Mouse (Mus musculus) limb, embryonic 12.5 days (tissue): Measurements from ENCODE around the gene Insrr. TPM values are rescaled to one million over a fixed set of nuclear protein-coding genes. Genes with fewer than 3 reads are reported as not detected.
A peak's percentile ranks its signal among the peaks of the same experiment; 100 is the strongest.

Experiments used
- ATAC-seq: fragments of 200-750 bp; cut with Nextera tagmentation; 2 replicates; pipeline ENCODE4 v1.8.0; 2017; ENCODE audit warnings: low read depth, moderate TSS enrichment; ENCODE audit not compliant: insufficient number of reproducible peaks, insufficient read depth, low FRiP score, low TSS enrichment
- H3K27ac ChIP-seq: fragments of 300-500 bp; sonication (generic); 2 replicates; pipeline ENCODE4 v1.5.1; 2016; ENCODE audit warnings: mild to moderate bottlenecking, moderate library complexity
- H3K27me3 ChIP-seq: fragments of 300-500 bp; sonication (generic); 2 replicates; pipeline ENCODE4 v1.6.1; 2016; ENCODE audit warnings: mild to moderate bottlenecking, moderate library complexity
- H3K36me3 ChIP-seq: fragments of 300-500 bp; sonication (generic); 2 replicates; pipeline ENCODE4 v1.6.1; 2016; ENCODE audit warnings: mild to moderate bottlenecking, moderate library complexity
- H3K4me1 ChIP-seq: fragments of 300-500 bp; sonication (generic); replicated peaks from 2 replicates; pipeline ENCODE4 v1.6.1; 2016
- H3K4me2 ChIP-seq: fragments of 300-500 bp; sonication (generic); 2 replicates; pipeline ENCODE4 v1.6.1; 2016; ENCODE audit warnings: mild to moderate bottlenecking, moderate library complexity
- H3K4me3 ChIP-seq: fragments of 300-500 bp; sonication (generic); replicated peaks from 2 replicates; pipeline ENCODE4 v1.5.1; 2016; ENCODE audit warnings: mild to moderate bottlenecking
- H3K9ac ChIP-seq: fragments of 300-500 bp; sonication (generic); replicated peaks from 2 replicates; pipeline ENCODE4 v1.6.1; 2016; ENCODE audit warnings: mild to moderate bottlenecking, moderate library complexity
- H3K9me3 ChIP-seq: fragments of 300-500 bp; sonication (generic); 2 replicates; pipeline ENCODE4 v1.6.1; 2016; ENCODE audit warnings: mild to moderate bottlenecking, moderate library complexity
- WGBS: fragments of 180-500 bp; shearing (Covaris S2); methylation state at CpG from one replicate; pipeline ENCODE4 v1.1.7; 2016; 5-methylcytosine and 5-hydroxymethylcytosine counted together
- polyA plus RNA-seq: library from polyadenylated mRNA; unstranded; fragments of >200 nt; fragmentation: Nextera tagmentation; extraction: Ambion mirVana; gene quantifications from 2 replicates; pipeline ENCODE4 v1.2.1, GENCODE M21; 2016

Gene Insrr
- polyA plus RNA-seq, 1 experiment from 2014 or later = 0.40 TPM

DNA sequence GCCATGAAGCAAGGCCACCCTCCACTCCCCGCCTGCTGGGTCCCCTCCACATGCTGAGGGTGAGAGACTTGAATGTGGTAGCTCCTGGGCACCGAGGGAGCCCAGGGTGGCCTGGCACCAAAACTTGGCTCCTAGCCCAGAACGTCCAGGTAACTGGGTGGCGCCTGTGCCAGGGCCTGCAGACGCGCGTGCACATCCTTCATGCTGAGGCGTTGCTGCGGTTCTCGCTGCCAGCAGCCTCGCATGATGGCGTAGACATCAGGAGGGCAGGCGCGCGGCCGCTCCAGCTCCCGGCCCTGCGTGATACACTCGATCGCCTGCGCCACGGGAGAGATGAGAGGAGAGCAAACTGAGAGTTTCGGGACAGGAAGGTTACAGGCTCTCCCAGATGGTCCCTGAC lies 18.5 kb upstream of the Insrr start:
- no peak for ATAC-seq
- WGBS = 55% methylated on average over 23 of the region's 23 CpGs
- H3K4me2 ChIP-seq = no peak overlapping the region
- H3K9me3 ChIP-seq = no peaks in the 10 kb centered on the region
- H3K9ac ChIP-seq = no peak overlapping the region
- no peak overlapping the region for H3K27ac ChIP-seq
- H3K36me3 ChIP-seq = no peaks in the 10 kb centered on the region
- no peak overlapping the region for H3K4me3 ChIP-seq
- H3K27me3 ChIP-seq = peaks cover 60% of the 10 kb centered on the region
- peaks cover 11% of the 10 kb centered on the region; the same call in 1 of the 2 replicates for H3K4me1 ChIP-seq

DNA sequence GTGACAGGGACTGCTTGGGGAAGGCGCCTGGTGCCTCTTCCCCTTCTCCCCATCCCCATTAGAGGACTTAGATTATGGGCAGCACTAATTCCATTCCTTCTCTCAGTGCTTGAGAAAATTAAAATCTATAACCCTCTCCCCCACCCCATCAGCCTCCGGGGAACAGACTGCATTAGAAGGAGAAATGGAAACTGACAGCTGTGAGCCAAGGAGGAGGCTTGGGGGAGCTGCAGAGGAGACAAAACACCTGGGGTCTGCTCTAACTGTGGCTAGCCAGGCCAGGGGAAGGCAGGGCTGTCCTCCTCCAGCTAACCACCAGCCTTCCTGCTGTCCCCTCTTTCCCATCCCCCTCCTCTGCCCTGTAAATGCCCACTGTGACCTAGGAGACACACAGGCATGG lies 17.7 kb upstream of the Insrr start:
- H3K4me3 ChIP-seq = no peak overlapping the region
- 44% methylated on average over 2 of the region's 2 CpGs for WGBS
- ATAC-seq = no peak
- no peaks in the 10 kb centered on the region for H3K36me3 ChIP-seq
- H3K4me1 ChIP-seq = peaks cover 11% of the 10 kb centered on the region; the same call in 1 of the 2 replicates
- no peak overlapping the region for H3K27ac ChIP-seq
- H3K4me2 ChIP-seq = no peak overlapping the region
- no peaks in the 10 kb centered on the region for H3K9me3 ChIP-seq
- peaks cover 60% of the 10 kb centered on the region for H3K27me3 ChIP-seq
- no peak overlapping the region for H3K9ac ChIP-seq

DNA sequence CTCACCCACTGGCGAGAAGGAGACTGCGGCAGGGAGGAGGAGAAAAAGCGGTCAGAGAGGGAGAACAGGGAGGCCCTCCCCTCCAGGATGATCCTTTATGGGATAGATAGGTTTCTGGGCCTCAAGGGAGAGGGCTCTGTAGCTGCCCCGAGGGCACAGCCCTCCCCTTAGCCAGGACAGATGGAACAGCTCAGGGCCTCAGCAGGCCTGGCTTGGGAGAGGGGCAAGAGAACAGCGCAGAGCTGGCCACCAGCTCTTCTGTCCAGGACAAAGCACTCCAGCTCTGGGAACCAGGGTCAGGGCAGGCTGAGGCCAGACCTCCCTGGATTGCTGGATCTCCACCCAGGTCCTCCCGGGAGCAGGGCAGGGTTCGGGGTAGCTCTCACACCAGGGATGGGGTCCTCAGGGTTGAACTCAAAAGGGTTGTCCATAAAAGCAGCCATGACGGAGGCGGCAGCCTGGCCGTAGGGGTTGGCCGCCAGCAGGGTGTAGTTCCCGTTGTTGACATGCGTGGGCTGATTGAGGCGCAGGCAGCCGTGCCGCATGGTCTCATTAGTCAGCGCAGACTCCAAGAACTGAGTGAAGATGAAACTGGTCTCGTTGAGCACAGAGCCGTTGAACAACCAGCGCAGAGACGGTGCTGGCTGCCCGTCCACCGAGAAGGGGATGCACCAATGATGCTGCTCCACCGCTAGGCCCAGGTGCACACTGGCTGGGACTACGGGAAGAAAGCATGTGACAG lies 13.3 kb upstream of the Insrr start:
- no peak for ATAC-seq
- Histone ChIP-seq H3K27ac (no peak overlapping the region), H3K4me2 (no peak overlapping the region), H3K9me3 (no peaks in the 10 kb centered on the region), H3K36me3 (no peaks in the 10 kb centered on the region), H3K4me1 (peaks cover 15% of the 10 kb centered on the region; the same call in 1 of the 2 replicates), H3K9ac (no peak overlapping the region), H3K4me3 (no peak overlapping the region), H3K27me3 (peaks cover 32% of the 10 kb centered on the region)
- WGBS = 87% methylated on average over 25 of the region's 25 CpGs

DNA sequence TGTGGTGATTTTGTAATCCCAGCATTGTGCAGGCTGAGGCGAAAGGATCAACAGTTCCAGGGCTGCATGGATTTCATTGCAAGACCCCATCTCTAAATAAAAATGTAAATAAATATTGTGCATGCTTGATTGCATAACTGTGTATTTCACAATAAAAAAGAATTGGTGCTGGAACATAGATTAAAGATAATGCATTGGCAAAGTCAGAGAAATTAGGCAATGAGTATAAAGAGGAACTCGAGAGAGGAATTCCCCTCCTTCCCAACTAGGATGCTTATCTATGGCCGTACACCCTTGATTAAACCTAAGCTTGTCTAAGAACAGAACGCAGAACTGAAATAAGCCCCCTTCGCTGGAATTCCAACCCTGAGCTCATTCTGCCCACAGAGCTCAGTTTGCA lies 11.6 kb upstream of the Insrr start:
- Histone ChIP-seq H3K4me3 (no peak overlapping the region), H3K4me2 (no peak overlapping the region), H3K4me1 (peaks cover 21% of the 10 kb centered on the region), H3K36me3 (no peaks in the 10 kb centered on the region), H3K27me3 (peaks cover 22% of the 10 kb centered on the region), H3K27ac (no peak overlapping the region), H3K9ac (no peak overlapping the region), H3K9me3 (no peaks in the 10 kb centered on the region)
- WGBS = 81% methylated on average over 5 of the region's 5 CpGs
- no peak for ATAC-seq

DNA sequence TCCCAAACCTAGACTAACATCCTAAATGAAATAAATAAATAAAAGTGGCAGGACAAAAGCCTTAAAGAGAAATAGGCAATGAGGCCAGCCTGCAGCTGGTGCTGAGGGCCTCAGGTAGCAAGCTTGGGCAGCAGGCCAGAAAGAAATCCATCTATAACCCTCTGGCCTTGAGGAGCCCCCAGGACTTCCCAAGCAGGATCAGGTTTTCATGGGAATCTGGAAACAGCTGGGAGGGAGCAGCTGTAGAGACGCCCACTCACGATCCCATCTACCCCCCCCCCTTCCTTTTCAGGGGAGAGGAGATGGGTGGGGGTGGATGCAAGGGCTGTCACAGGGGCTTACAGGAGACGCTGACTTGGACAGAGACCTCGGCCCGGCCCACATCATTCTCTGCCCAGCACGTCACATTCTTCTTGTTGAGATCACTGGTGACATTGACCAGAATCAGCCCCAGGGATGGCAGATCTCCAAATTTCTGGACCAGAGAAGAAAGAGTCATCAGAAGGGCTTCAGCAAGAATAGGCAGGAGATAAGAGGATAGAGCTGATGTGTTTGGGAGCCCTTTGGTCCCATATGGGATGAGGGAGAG lies 11.0 kb upstream of the Insrr start:
- Histone ChIP-seq H3K9ac (no peak overlapping the region), H3K4me3 (no peak overlapping the region), H3K9me3 (no peaks in the 10 kb centered on the region), H3K27me3 (peaks cover 23% of the 10 kb centered on the region), H3K27ac (no peak overlapping the region), H3K4me2 (no peak overlapping the region), H3K36me3 (no peaks in the 10 kb centered on the region), H3K4me1 (peaks cover 22% of the 10 kb centered on the region)
- WGBS = 58% methylated on average over 6 of the region's 6 CpGs
- ATAC-seq = no peak

DNA sequence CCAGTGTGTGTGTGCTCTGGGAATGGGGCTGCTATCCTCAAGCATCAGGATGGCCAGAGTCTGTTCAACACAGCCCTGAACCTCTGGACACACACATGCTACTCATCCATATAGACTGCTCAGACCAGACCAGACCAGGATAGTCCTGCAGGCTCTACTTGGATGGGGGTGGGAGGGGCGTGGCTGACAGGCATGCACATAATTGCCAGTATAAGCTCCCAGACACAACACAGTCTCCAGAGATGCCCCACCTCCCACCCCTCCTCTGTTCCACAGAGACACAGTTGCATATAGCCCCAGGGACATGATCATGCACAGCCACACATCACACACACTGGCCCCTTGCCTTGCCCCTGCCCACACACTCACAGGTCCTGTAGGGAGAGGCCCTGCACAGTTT lies 7.5 kb upstream of the Insrr start:
- Histone ChIP-seq H3K9ac (no peak overlapping the region), H3K27me3 (peaks cover 50% of the 10 kb centered on the region), H3K9me3 (no peaks in the 10 kb centered on the region), H3K4me1 (peaks cover 22% of the 10 kb centered on the region), H3K4me2 (0 out of 2 replicates have a peak overlapping the region, but pooled peaks have one; percentile 3), H3K27ac (no peak overlapping the region), H3K4me3 (no peak overlapping the region), H3K36me3 (no peaks in the 10 kb centered on the region)
- ATAC-seq = 0 out of 2 replicates have a peak, but pooled peaks have one; percentile 17
- 42% methylated on average over 1 of the region's 1 CpGs for WGBS

DNA sequence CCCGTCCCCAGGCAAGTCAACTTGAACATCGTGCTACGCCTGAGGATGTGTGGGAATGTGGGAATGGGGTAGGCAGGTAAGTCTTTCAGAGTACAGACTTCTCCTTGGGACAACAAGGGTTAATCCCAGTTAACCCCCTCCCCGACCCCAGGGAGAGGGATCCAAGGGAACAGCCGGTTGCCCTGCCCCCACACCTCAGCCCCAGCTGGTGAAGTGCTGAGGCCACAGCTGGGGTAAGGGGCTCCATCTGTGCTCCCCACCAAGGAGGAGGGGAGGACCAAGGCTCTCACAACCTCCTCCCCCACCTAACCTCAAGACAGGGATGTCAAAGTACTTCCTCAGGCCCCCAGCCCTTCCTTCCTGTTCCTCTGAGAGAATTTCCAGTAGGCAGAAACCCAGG lies 7.0 kb upstream of the Insrr start:
- peaks cover 55% of the 10 kb centered on the region for H3K27me3 ChIP-seq
- 0 out of 2 replicates have a peak overlapping the region, but pooled peaks have one; percentile 3 for H3K4me2 ChIP-seq
- WGBS = 27% methylated on average over 5 of the region's 5 CpGs
- peaks cover 27% of the 10 kb centered on the region for H3K4me1 ChIP-seq
- H3K9ac ChIP-seq = no peak overlapping the region
- no peaks in the 10 kb centered on the region for H3K9me3 ChIP-seq
- H3K4me3 ChIP-seq = no peak overlapping the region
- H3K36me3 ChIP-seq = no peaks in the 10 kb centered on the region
- ATAC-seq = no peak
- no peak overlapping the region for H3K27ac ChIP-seq

DNA sequence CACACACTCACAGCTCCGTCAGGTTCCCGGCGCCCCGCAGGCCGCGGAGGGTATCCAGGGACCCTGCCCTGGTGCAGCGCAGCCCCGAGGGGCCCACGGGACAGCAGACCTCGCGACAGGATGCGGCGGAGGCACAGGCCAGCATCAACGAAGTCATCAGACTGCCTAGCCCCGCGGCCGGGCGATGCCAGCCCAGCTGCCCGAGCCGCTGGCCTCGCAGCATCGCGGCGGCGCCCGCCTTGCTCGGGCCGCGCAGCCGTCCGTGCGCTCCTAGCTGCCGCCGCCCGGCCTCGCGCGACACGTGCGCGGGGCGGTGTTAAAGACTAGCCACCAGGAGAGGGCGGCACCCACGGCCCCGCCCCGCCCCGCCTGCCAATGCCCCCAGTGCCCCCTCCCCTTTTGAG lies 1.8 kb upstream of the Insrr start, which contains the start of gene Ntrk1:
Gene Ntrk1, minus strand, starts transcription at position 241 of the 404 bp plus-strand sequence.
- Histone ChIP-seq H3K9ac (peak within 1 kb of the TSS; percentile 53), H3K4me1 (peaks cover 44% of the 10 kb centered on the region), H3K9me3 (no peaks in the 10 kb centered on the region), H3K4me2 (peak within 1 kb of the TSS; percentile 62), H3K36me3 (no peaks in the 10 kb centered on the region), H3K27ac (no peak within 1 kb of the TSS), H3K4me3 (peak within 1 kb of the TSS; percentile 40), H3K27me3 (peaks cover 100% of the 10 kb centered on the region)
- ATAC-seq = no peak
- WGBS = 1% methylated on average over 47 of the region's 47 CpGs

DNA sequence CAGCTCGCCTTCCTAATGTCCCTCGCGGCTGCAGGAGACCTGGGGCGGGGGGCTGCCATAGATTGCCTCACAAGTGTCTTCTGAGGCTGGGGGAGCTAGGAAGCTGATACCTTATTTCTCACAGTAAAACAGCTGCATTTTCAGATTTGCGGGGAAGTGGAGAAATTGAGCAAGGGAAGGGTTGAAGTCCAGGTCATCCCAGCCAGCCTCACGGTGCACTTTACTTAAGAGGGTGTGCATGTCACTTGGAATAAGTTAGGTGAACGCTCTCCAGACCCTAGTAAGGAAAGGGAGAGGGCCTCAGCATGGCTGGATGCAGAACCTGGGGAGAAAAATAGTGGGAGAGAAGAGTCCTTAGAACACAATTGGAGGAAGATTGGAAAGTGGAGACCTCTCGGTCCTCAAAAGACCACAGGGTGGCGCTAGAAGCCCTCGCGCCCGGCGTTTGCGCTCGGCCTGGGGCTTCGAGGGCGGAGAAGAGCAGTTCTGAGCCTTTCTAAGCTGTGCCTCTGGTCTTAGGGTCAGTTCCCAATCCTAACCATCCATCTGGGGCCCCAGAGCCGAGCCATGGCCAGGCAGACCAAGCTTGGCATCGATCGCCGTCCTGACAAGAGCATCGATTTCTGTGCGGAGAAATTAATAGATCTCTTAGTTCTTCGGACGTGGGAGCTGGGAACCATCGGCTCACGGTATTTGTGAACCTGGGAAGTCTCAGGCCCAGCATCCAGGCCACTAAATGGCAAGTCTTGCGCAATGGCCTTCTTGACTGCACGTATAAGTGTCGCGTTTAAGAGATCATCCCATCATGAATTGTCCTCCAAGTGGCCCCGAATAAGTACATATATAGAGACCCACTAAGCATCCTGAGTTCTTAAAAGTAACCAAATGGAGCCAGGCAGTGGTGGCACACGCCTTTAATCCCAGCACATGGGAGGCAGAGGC lies 1.1 kb upstream of the Insrr start:
- H3K9ac ChIP-seq = peak overlapping the region; percentile 53
- ATAC-seq = no peak
- H3K27ac ChIP-seq = no peak overlapping the region
- no peaks in the 10 kb centered on the region for H3K36me3 ChIP-seq
- peak overlapping the region; percentile 62 for H3K4me2 ChIP-seq
- WGBS = 16% methylated on average over 33 of the region's 33 CpGs
- peaks cover 40% of the 10 kb centered on the region for H3K4me1 ChIP-seq
- H3K4me3 ChIP-seq = peak overlapping the region; percentile 40
- H3K9me3 ChIP-seq = no peaks in the 10 kb centered on the region
- H3K27me3 ChIP-seq = peaks cover 100% of the 10 kb centered on the region

DNA sequence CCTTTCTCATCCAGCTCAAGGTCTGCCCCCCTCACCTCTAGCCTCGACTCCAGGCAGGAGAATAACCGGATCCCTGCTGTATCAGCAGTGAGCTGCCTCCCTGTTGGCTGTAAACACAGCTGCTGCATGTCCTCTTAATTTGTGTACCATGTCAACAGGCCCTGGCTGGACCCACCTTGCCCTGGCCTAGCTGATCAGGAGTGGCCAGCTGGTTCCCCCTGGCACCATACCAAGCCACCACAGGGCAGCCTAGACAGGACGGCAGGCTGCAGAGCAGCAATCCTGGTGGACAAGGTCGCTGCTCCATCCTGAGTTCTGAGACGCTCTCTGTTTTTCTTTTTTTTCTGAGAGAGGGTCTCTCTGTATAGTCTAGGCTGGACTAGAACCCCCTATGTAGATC lies 4.9 kb downstream of the Insrr start:
- Histone ChIP-seq H3K4me3 (no peak overlapping the region), H3K36me3 (no peaks in the 10 kb centered on the region), H3K4me1 (peaks cover 25% of the 10 kb centered on the region), H3K9ac (no peak overlapping the region), H3K27ac (no peak overlapping the region), H3K4me2 (no peak overlapping the region), H3K9me3 (no peaks in the 10 kb centered on the region), H3K27me3 (peaks cover 100% of the 10 kb centered on the region)
- no peak for ATAC-seq
- WGBS = 67% methylated on average over 5 of the region's 5 CpGs
